Mouse (Mus musculus): Measurements from ENCODE around the gene Fau. TPM values are rescaled to one million over a fixed set of nuclear protein-coding genes. Genes with fewer than 3 reads are reported as not detected.

The Fau gene
- polyA plus RNA-seq, 1 experiment from 2014 or later: 582 TPM

- H3K9me3 ChIP-seq: no peaks in the 10 kb centered on the region
- ATAC-seq (replicated peaks): no peak
- peak overlapping the region; percentile 89 for H3K4me2 ChIP-seq (replicated peaks)
- H3K27ac ChIP-seq (replicated peaks): no peak overlapping the region
- H3K9ac ChIP-seq (replicated peaks): peak overlapping the region; percentile 86
- H3K4me1 ChIP-seq: peaks cover 20% of the 10 kb centered on the region
- H3K36me3 ChIP-seq: peaks cover 46% of the 10 kb centered on the region
- peak overlapping the region; percentile 90 for H3K4me3 ChIP-seq
- 83% methylated on average over 8 of the region's 8 CpGs for WGBS
- no peaks in the 10 kb centered on the region for H3K27me3 ChIP-seq
Observed at GRCm38 (mm10) chr19:6047899-6048166, 9.8 kb upstream of the Fau start.

- Histone ChIP-seq H3K9ac (replicated peaks) (no peak overlapping the region), H3K4me1 (peaks cover 20% of the 10 kb centered on the region), H3K27ac (replicated peaks) (no peak overlapping the region), H3K27me3 (no peaks in the 10 kb centered on the region), H3K9me3 (no peaks in the 10 kb centered on the region), H3K36me3 (peaks cover 56% of the 10 kb centered on the region), H3K4me3 (no peak overlapping the region), H3K4me2 (replicated peaks) (no peak overlapping the region)
- WGBS: 89% methylated on average over 11 of the region's 11 CpGs
- no peak for ATAC-seq (replicated peaks)
Observed at GRCm38 (mm10) chr19:6048681-6049410, 8.8 kb upstream of the Fau start.

GRCm38 (mm10) chr19:6052516-6052915 is 5.1 kb upstream of the Fau start:
- WGBS: 91% methylated on average over 7 of the region's 7 CpGs
- Histone ChIP-seq H3K36me3 (peaks cover 75% of the 10 kb centered on the region), H3K9me3 (no peaks in the 10 kb centered on the region), H3K27ac (replicated peaks) (no peak overlapping the region), H3K27me3 (no peaks in the 10 kb centered on the region), H3K9ac (replicated peaks) (no peak overlapping the region), H3K4me3 (no peak overlapping the region), H3K4me1 (peaks cover 22% of the 10 kb centered on the region), H3K4me2 (replicated peaks) (no peak overlapping the region)
- ATAC-seq (replicated peaks): no peak

DNA sequence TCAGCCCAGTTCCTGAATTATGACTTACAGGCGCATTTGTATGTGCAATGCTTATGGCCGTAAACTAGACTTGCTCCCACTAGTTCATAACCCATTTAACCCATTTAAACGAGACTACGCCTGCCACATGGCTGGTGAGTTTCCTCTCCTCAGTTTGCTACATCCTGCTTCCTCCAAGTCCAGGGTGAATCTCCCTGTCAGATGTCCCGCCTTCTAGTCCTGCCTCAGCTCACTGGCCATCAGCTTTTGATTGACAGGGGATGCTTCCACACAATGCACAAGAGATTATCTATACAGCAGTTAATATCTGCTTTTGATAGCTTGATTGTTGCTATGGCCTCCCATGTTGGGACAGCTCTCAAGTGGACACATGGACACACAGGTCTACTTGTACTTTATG is 3.3 kb upstream of the Fau start:
- WGBS: 91% methylated on average over 5 of the region's 5 CpGs
- no peak overlapping the region for H3K4me2 ChIP-seq (replicated peaks)
- no peak for ATAC-seq (replicated peaks)
- H3K9ac ChIP-seq (replicated peaks): no peak overlapping the region
- no peak overlapping the region for H3K4me3 ChIP-seq
- no peaks in the 10 kb centered on the region for H3K27me3 ChIP-seq
- no peak overlapping the region for H3K27ac ChIP-seq (replicated peaks)
- peaks cover 69% of the 10 kb centered on the region for H3K36me3 ChIP-seq
- H3K9me3 ChIP-seq: no peaks in the 10 kb centered on the region
- peaks cover 23% of the 10 kb centered on the region for H3K4me1 ChIP-seq

- ATAC-seq (replicated peaks): no peak
- no peaks in the 10 kb centered on the region for H3K9me3 ChIP-seq
- peaks cover 30% of the 10 kb centered on the region for H3K4me1 ChIP-seq
- peaks cover 50% of the 10 kb centered on the region for H3K36me3 ChIP-seq
- H3K27me3 ChIP-seq: no peaks in the 10 kb centered on the region
- 43% methylated on average over 4 of the region's 4 CpGs for WGBS
- peak overlapping the region; percentile 84 for H3K9ac ChIP-seq (replicated peaks)
- H3K27ac ChIP-seq (replicated peaks): no peak overlapping the region
- H3K4me2 ChIP-seq (replicated peaks): peak overlapping the region; percentile 78
- peak overlapping the region; percentile 87 for H3K4me3 ChIP-seq
Observed at GRCm38 (mm10) chr19:6056696-6057095, 948 bp upstream of the Fau start.

DNA sequence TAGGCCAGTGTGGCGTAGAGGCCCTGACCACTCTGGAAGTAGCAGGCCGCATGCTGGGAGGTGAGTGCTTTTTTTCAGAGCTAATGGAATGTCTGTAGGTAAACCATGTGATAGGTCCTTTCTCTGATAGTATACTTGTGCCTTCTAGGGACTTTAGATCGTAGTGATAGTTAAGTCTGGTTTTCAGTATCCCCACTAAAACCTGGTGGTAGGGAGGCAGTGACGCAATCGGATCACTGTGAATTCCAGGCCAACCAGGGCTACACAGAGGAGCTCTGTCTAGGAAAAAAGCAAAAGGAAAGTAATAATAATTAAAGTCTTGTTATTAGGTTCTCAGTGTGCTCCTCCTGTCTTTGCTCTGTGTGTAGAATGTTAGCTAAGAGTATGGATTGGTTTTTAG is 869 bp downstream of the Fau start:
- peak overlapping the region; percentile 93 for H3K9ac ChIP-seq (replicated peaks)
- H3K27me3 ChIP-seq: no peaks in the 10 kb centered on the region
- H3K36me3 ChIP-seq: peaks cover 32% of the 10 kb centered on the region
- H3K4me2 ChIP-seq (replicated peaks): peak overlapping the region; percentile 78
- no peak for ATAC-seq (replicated peaks)
- H3K4me1 ChIP-seq: peaks cover 48% of the 10 kb centered on the region
- no peaks in the 10 kb centered on the region for H3K9me3 ChIP-seq
- 42% methylated on average over 5 of the region's 5 CpGs for WGBS
- peak overlapping the region; percentile 87 for H3K4me3 ChIP-seq
- H3K27ac ChIP-seq (replicated peaks): 0 out of 2 replicates have a peak overlapping the region, but pooled peaks have one; percentile 86

- Histone ChIP-seq H3K9me3 (no peaks in the 10 kb centered on the region), H3K27me3 (no peaks in the 10 kb centered on the region), H3K36me3 (peaks cover 28% of the 10 kb centered on the region), H3K27ac (replicated peaks) (no peak overlapping the region), H3K9ac (replicated peaks) (no peak overlapping the region; the same call in 1 of the 2 replicates), H3K4me2 (replicated peaks) (peak overlapping the region; percentile 78), H3K4me1 (peaks cover 49% of the 10 kb centered on the region), H3K4me3 (peak overlapping the region; percentile 87)
- ATAC-seq (replicated peaks): no peak
- WGBS: 87% methylated on average over 5 of the region's 5 CpGs
Observed at GRCm38 (mm10) chr19:6058966-6059365, 1.3 kb downstream of the Fau start.

DNA sequence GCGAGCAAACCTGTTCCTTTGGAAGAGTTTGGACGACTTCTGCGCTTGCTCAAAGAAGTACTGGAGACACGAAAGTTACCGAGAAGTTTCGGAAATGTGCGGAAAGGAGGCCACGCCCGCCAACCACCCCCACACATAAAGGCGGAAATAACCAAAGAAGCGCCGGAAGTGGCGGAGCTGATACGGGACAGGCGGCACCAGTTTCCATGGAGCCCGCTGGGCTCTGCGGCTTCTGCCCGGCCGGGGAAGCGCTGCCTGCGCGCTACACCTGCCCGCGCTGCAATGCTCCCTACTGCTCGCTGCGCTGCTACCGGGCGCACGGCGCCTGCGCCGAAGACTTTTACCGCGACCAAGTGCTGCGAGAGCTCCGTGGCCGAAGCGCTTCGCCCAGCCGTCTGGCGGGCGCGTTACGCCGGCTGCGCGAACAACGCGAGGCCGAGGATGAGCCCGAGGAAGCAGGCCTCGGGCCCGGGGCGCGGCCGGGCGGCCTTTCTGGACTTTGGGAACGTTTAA is 3.4 kb downstream of the Fau start, which contains the start of gene Znhit2:
TSS of gene Znhit2 (plus strand) at position 172 of the 513 bp plus-strand sequence.
- Histone ChIP-seq H3K27ac (replicated peaks) (peak within 1 kb of the TSS; percentile 94), H3K4me3 (peak within 1 kb of the TSS; percentile 88), H3K4me1 (peaks cover 52% of the 10 kb centered on the region), H3K27me3 (no peaks in the 10 kb centered on the region), H3K36me3 (peaks cover 10% of the 10 kb centered on the region), H3K9me3 (no peaks in the 10 kb centered on the region), H3K4me2 (replicated peaks) (peak within 1 kb of the TSS; percentile 99), H3K9ac (replicated peaks) (peak within 1 kb of the TSS; percentile 94)
- WGBS: 0% methylated on average over 57 of the region's 58 CpGs
- peak; percentile 74 for ATAC-seq (replicated peaks)

DNA sequence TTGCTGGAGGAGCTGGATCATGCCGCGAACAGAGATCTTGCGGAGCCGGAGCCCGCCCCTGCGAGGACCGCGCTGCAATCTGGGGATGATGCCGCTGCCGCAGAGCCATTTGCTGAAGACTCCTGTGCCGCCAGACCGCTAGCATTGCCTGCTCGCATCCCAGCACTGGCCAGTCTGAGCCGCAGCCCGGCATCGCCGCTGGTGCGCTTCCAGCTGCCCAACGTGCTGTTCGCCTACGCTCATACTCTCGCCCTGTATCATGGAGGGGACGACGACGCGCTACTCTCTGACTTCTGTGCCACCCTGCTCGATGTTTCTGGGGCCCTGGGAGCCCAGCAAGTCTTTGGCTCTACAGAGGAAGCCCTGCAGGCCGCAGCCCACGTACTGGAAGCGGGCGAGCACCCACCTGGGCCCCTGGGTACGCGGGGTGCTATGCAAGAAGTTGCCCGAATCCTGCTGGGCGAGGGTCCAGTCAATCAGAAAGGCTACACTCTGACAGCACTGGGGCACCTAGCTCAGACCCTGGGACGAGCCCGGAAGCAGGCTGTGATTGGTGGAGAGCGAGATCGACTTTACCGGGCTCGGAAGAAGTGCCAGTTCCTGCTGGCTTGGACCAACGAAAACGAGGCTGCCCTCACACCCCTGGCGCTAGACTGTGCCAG is 4.1 kb downstream of the Fau start:
- Histone ChIP-seq H3K4me3 (peak overlapping the region; percentile 88), H3K4me2 (replicated peaks) (peak overlapping the region; percentile 99), H3K27ac (replicated peaks) (peak overlapping the region; percentile 94), H3K27me3 (no peaks in the 10 kb centered on the region), H3K9me3 (no peaks in the 10 kb centered on the region), H3K4me1 (peaks cover 52% of the 10 kb centered on the region), H3K36me3 (peaks cover 10% of the 10 kb centered on the region), H3K9ac (replicated peaks) (peak overlapping the region; percentile 94)
- WGBS: 2% methylated on average over 44 of the region's 44 CpGs
- no peak for ATAC-seq (replicated peaks)

- H3K4me2 ChIP-seq (replicated peaks): peak overlapping the region; percentile 99
- no peaks in the 10 kb centered on the region for H3K9me3 ChIP-seq
- H3K27ac ChIP-seq (replicated peaks): no peak overlapping the region
- ATAC-seq (replicated peaks): no peak
- H3K4me3 ChIP-seq: peak overlapping the region; percentile 88
- peaks cover 53% of the 10 kb centered on the region for H3K4me1 ChIP-seq
- peak overlapping the region; percentile 94 for H3K9ac ChIP-seq (replicated peaks)
- 72% methylated on average over 5 of the region's 5 CpGs for WGBS
- H3K36me3 ChIP-seq: peaks cover 10% of the 10 kb centered on the region
- no peaks in the 10 kb centered on the region for H3K27me3 ChIP-seq
Observed at GRCm38 (mm10) chr19:6062418-6062817, 4.8 kb downstream of the Fau start.

GRCm38 (mm10) chr19:6063081-6063480 is 5.4 kb downstream of the Fau start:
- Histone ChIP-seq H3K9ac (replicated peaks) (no peak overlapping the region), H3K9me3 (no peaks in the 10 kb centered on the region), H3K4me2 (replicated peaks) (no peak overlapping the region; the same call in 1 of the 2 replicates), H3K4me3 (0 out of 2 replicates have a peak overlapping the region, but pooled peaks have one; percentile 88), H3K27me3 (no peaks in the 10 kb centered on the region), H3K36me3 (peaks cover 10% of the 10 kb centered on the region), H3K27ac (replicated peaks) (no peak overlapping the region), H3K4me1 (peaks cover 57% of the 10 kb centered on the region)
- ATAC-seq (replicated peaks): no peak
- 94% methylated on average over 6 of the region's 6 CpGs for WGBS

GRCm38 (mm10) chr19:6066571-6066970 is 8.9 kb downstream of the Fau start:
- Histone ChIP-seq H3K4me3 (peak overlapping the region; percentile 65), H3K36me3 (peaks cover 29% of the 10 kb centered on the region), H3K9ac (replicated peaks) (peak overlapping the region; percentile 86), H3K4me2 (replicated peaks) (peak overlapping the region; percentile 97), H3K27me3 (no peaks in the 10 kb centered on the region), H3K27ac (replicated peaks) (peak overlapping the region; percentile 89), H3K9me3 (no peaks in the 10 kb centered on the region), H3K4me1 (peaks cover 43% of the 10 kb centered on the region)
- ATAC-seq (replicated peaks): 0 out of 2 replicates have a peak, but pooled peaks have one; percentile 2
- 32% methylated on average over 5 of the region's 5 CpGs for WGBS
